Mouse (Mus musculus): ENCODE measurements at regions not wholly inside any gene's neighbourhood (a gene's known extent, or its start where the extent isn't known, plus 50 kb on each side); places are given as distances from the start of the nearest gene placed in this dataset.

- TF ChIP-seq CTCF (IDR thresholded peaks at IDR 0.05; ENCODE audit: low read depth, low read length) (no peak), POLR2A (IDR thresholded peaks at IDR 0.05; ENCODE audit: borderline replicate concordance, low read depth, low read length) (no peak)
Observed at GRCm38 (mm10) chr2:161460600-161460999, 351.7 kb upstream of the Chd6 start.
